Mouse (Mus musculus) erythroblast, embryonic 14.5 days (primary cell): ENCODE results near the gene Mylpf.

Experiments
- GATA1 ChIP-seq: IDR thresholded peaks from 2 replicates; pipeline ENCODE4 v1.6.1; 2012; ENCODE audit warnings: low read length, inconsistent platforms, mixed read lengths
- TAL1 ChIP-seq: IDR thresholded peaks from 3 replicates; pipeline ENCODE4 v1.6.1; 2012; ENCODE audit warnings: low read length, inconsistent platforms, mixed read lengths

GRCm38 (mm10) chr7:127244658-127245510, 36.2 kb downstream of the Mylpf start:
- TF ChIP-seq GATA1 (no peak), TAL1 (no peak)
